Mouse (Mus musculus): ENCODE data around the gene Dcaf15.

Dcaf15 gene

DNA sequence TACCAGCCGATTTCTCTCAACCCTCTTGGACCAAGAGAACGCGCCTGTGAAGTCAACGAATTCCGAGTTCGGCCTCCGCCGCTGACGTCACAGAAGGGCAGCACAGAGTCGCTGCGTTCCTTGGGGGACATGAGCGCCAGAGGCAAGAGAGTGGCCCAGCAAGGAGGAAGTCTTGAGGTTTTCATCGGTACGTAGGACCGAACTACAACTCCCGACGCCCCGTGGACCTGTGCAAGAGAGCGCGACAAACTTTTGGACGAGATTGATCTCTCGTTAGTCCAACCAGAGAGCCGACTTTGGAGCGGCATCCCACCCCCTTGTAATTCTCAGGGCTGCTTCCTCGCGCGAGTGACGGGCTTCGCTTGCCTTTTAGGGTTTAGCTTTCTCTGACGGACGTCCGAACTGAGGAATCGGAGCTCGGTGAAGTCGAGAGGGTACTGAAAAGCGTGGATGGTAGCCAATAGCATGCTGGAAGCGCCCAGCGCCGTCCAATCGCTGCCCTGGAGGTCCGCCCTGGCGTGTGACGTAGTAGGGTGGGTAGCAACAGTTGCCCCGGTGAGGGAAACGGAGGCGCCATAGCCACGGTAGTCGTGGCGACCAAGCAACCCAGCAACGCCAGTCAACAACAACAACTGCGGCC is 38.2 kb downstream of the Dcaf15 start, which contains the start of gene Rfx1:
Gene Rfx1, plus strand, starts transcription at position 544 of the 640 bp plus-strand sequence.
- peak; percentile 94 for DNase-seq (ENCODE audit: low spot score)

- DNase-seq (ENCODE audit: low spot score), result no peak
These were observed 39.0 kb downstream of the Dcaf15 start for GRCm38 (mm10) chr8:84065457-84066072.

- DNase-seq (ENCODE audit: low spot score), result no peak
These were observed 39.5 kb downstream of the Dcaf15 start, which contains the start of gene Gm10643 for GRCm38 (mm10) chr8:84065037-84065436. Gm10643 (minus strand) TSS chr8:84065137.

DNA sequence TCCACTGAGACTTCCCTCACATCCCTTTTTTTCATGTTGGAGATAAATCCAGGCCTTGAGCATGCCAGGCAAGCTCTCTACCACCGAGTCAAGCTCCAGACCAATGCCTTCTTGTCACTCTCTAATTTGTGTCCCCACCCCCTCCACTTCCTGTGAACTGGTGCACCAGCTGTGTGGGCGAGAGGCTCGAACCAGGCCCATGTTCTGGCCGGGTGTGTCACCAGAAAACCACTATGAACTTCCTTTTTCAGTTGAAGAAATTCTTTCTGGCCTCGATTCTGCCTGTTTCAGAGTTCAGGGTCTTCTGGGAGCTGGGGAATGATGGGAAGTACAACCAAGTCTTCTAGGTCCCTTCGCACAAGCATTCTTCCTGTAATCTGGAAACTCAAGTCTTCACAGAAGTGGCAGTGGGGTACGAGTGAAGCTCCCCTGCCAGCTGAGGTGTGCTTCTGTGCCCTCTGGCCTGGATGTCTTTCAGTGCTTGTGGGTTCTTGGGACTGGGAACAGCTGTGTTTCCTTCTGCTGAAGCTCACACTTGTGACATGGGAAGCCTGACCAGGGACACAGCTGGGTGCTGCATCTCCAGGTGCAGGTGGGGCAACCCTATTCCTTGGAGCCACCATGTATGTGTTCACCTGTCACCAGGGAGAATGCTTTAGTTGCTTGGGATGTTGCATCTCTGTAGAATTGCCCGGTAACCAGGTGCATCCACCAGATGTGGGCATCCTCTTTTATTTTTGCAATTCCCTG is 40.5 kb downstream of the Dcaf15 start:
- DNase-seq (ENCODE audit: low spot score), result no peak

- DNase-seq (ENCODE audit: low spot score), result no peak
These were observed 44.3 kb downstream of the Dcaf15 start for GRCm38 (mm10) chr8:84060245-84060644.

GRCm38 (mm10) chr8:84059226-84059625 is 45.3 kb downstream of the Dcaf15 start:
- DNase-seq (ENCODE audit: low spot score), result no peak

- DNase-seq (ENCODE audit: low spot score), result no peak
These were observed 46.7 kb downstream of the Dcaf15 start for GRCm38 (mm10) chr8:84057827-84058226.

DNA sequence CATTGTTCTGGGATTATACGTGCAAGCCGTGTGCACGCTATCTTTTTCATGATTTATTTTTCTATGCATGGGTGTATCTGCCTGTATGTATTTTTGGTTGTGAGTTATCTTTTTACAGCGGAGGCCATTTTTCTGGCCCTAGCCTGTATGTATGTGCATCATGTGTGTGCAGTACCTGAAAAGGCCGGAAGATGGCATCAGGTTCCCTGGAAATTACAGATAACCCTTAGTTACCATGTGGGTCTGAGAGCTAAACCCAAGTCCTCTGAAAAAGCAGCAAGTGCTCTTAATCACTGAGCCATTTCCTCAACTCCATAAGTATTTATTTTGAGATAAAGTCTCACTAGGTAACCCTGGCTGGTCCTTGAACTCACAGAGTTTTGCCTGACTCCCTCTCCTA is 51.3 kb downstream of the Dcaf15 start:
- no peak for DNase-seq (ENCODE audit: low spot score)

DNA sequence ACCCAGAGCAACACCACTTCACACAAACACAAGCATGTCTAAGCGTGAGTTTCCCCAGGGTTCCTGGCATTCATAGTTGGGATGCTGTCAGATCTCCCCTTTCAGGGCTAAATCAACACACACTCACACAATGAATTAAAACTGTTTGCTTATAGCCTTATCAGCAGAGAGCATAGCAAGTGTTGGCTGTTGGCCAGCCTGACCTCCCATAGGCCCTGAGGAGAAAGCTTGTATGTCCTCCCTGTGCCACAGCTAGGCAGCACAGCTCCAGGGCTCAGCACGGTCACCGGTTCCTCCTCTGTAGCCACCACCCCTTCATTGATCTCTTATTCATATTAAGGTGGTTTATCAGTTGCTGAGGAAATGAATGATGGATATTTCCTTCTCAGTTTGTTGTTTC is 51.8 kb downstream of the Dcaf15 start:
- DNase-seq (ENCODE audit: low spot score), result no peak

- no peak for DNase-seq (ENCODE audit: low spot score)
These were observed 56.4 kb downstream of the Dcaf15 start for GRCm38 (mm10) chr8:84048171-84048570.

Data from urinary bladder, postnatal 10 days (tissue).